Mouse (Mus musculus) lung, postnatal 0 days (tissue): ENCODE measurements around the gene Hoxc8.

ENCODE experiments used
- CTCF ChIP-seq: IDR thresholded peaks from 2 replicates; pipeline ENCODE4 v1.5.1; 2016; ENCODE audit warnings: antibody characterized with exemption, mild to moderate bottlenecking
- EP300 ChIP-seq: IDR thresholded peaks from 2 replicates; pipeline ENCODE4 v1.6.1; 2016; ENCODE audit warnings: antibody characterized with exemption, mild to moderate bottlenecking, control low read depth

DNA sequence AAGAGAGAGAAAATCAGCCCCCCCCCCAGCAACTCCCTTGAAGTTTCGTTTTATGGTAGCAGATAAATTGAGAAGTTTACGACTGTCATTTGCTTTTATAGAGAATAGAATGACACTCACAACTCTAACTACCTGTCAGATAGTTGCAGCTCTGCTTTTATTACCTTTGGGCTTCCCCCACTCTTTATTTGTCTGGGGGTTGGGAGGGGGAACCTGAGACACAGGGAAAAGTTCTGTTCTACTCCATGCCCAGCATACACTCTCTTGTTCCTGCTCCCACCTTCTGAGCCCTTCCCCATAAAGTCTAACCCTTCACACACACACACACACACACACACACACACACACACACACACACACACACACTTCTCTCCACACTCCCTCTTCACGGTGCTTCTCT is 2.5 kb downstream of the Hoxc8 start:
- TF ChIP-seq CTCF: no peak
- no peak for TF ChIP-seq EP300
